ENCODE assay signal across 27 mouse cellular contexts in the genomic region with DNA sequence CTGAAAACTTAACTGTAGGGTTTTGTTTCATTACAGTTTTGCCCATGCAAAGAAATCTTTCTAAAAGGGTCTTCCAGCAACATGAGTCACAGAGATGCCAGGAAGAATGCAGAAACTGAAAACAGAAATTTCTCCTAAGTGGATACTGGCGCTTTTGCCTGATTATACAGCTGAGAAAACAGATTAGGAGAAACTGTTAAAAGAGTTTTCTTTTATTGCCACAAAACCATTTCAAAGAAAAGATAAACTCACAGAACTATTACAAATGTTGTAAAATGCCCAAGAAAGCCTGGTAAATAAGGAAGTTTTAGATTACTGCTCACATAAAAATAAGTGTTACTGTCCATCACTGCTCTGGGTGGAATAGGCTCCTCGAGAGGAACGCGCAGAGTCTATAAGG.
DNase-seq lines count a peak whose midpoint lies in the region; ATAC-seq and TF ChIP-seq lines count a peak whose summit lies in the region.
"Had no signal": no experiment of that assay in that cellular context is flagged by ENCODE, and none has a peak within 500 bp of the region (broad histone marks: within the 10 kb centered on the region; RNA-seq: fewer than 3 reads in every experiment).

No protein-coding gene starts in this region.

- no peaks in the 10 kb centered on the region for H3K4me1 ChIP-seq in heart, embryonic 13.5 days
- peaks cover 3 to 18% of the 10 kb centered on the region in 2 experiments; a peak in 2 of 4 replicates for H3K4me1 ChIP-seq in liver, embryonic 14.5 days (replicated peaks; ENCODE audit: control insufficient read depth in 2 of 2, insufficient read depth in 2 of 2, low read length in 1 of 2)
- H3K4me1 ChIP-seq in neural tube, embryonic 15.5 days: peaks cover 5% of the 10 kb centered on the region; the same call in 1 of the 2 replicates
- H3K4me1 ChIP-seq: embryonic facial prominence, embryonic 10.5 days; embryonic facial prominence, embryonic 15.5 days had no signal

- DNase-seq in heart, postnatal 14 days: no peak
- peak; percentile 19 for DNase-seq in c-Kit-positive CD71-positive TER-119-negative erythroid progenitor cells, embryonic 14.5 days (ENCODE audit: low read depth)
- no peak for DNase-seq in liver, embryonic 14.5 days (ENCODE audit: low read depth in 3 of 3, low spot score in 3 of 3)
- DNase-seq in thymus, postnatal 4 days: no peak
- DNase-seq: adrenal gland, postnatal 36 days; cerebellum, adult 2 months; cerebellum, postnatal 14 days; heart, adult 2 months; kidney, adult 8-10 months; layer of hippocampus, postnatal 36 days; left cerebral cortex, postnatal 4 days; lung, postnatal 14 days; spleen, adult 18-20 months; thymus, postnatal 14 days had no signal

- no peak for ATAC-seq in heart, embryonic 13.5 days (ENCODE audit: extremely low read depth, insufficient number of reproducible peaks, low FRiP score, low TSS enrichment)
- peak; percentile 45; the same call in 1 of the 2 replicates for ATAC-seq in liver, embryonic 14.5 days (ENCODE audit: insufficient read depth)
- no peak for ATAC-seq in neural tube, embryonic 15.5 days (ENCODE audit: low FRiP score)
- no peak for ATAC-seq in erythroid progenitor cell, adult 5-6 weeks (replicated peaks; ENCODE audit: low FRiP score, poor library complexity, severe bottlenecking)
- ATAC-seq: forebrain, embryonic 14.5 days; intestine, embryonic 16.5 days had no signal

- no peak for TF ChIP-seq EP300 in liver, embryonic 14.5 days (IDR thresholded peaks at IDR 0.05; ENCODE audit: low read depth)

- H3K4me2 ChIP-seq in heart, embryonic 13.5 days: peak overlapping the region; percentile 9; the same call in 1 of the 2 replicates
- H3K4me2 ChIP-seq in liver, embryonic 14.5 days (ENCODE audit: low read depth): peak overlapping the region; percentile 47
- H3K4me2 ChIP-seq in neural tube, embryonic 15.5 days: peak overlapping the region; percentile 7; the same call in 1 of the 2 replicates
- H3K4me2 ChIP-seq: embryonic facial prominence, embryonic 15.5 days; hindbrain, embryonic 13.5 days; lung, embryonic 14.5 days; midbrain, embryonic 12.5 days; neural tube, embryonic 13.5 days had no signal

- H3K9me3 ChIP-seq in heart, embryonic 13.5 days: no peaks in the 10 kb centered on the region
- no peaks in the 10 kb centered on the region for H3K9me3 ChIP-seq in liver, embryonic 14.5 days (ENCODE audit: control insufficient read depth, low read length)
- no peaks in the 10 kb centered on the region for H3K9me3 ChIP-seq in neural tube, embryonic 15.5 days (replicated peaks)
- H3K9me3 ChIP-seq: embryonic facial prominence, embryonic 10.5 days; embryonic facial prominence, embryonic 15.5 days; hindbrain, embryonic 13.5 days; midbrain, embryonic 12.5 days; neural tube, embryonic 13.5 days had no signal

- no peak overlapping the region for H3K4me3 ChIP-seq in heart, embryonic 13.5 days
- no peak overlapping the region for H3K4me3 ChIP-seq in liver, embryonic 14.5 days (ENCODE audit: insufficient read depth in 1 of 2, low read depth in 2 of 2, low read length in 2 of 2)
- no peak overlapping the region for H3K4me3 ChIP-seq in neural tube, embryonic 15.5 days (replicated peaks)
- H3K4me3 ChIP-seq: embryonic facial prominence, embryonic 10.5 days; embryonic facial prominence, embryonic 15.5 days; heart, adult 2 months; hindbrain, embryonic 13.5 days; midbrain, embryonic 12.5 days; myocyte; neural tube, embryonic 13.5 days had no signal

- H3K36me3 ChIP-seq in heart, embryonic 13.5 days: no peaks in the 10 kb centered on the region
- no peaks in the 10 kb centered on the region for H3K36me3 ChIP-seq in liver, embryonic 14.5 days (replicated peaks; ENCODE audit: control insufficient read depth, insufficient read depth, low read depth)
- no peaks in the 10 kb centered on the region for H3K36me3 ChIP-seq in neural tube, embryonic 15.5 days
- H3K36me3 ChIP-seq: embryonic facial prominence, embryonic 10.5 days; embryonic facial prominence, embryonic 15.5 days; hindbrain, embryonic 13.5 days; midbrain, embryonic 12.5 days; neural tube, embryonic 13.5 days had no signal

- no peaks in the 10 kb centered on the region for H3K27me3 ChIP-seq in heart, embryonic 13.5 days (replicated peaks)
- no peaks in the 10 kb centered on the region for H3K27me3 ChIP-seq in liver, embryonic 14.5 days (ENCODE audit: control insufficient read depth, insufficient read depth, low read length)
- H3K27me3 ChIP-seq in neural tube, embryonic 15.5 days (replicated peaks): no peaks in the 10 kb centered on the region
- H3K27me3 ChIP-seq: embryonic facial prominence, embryonic 15.5 days; hindbrain, embryonic 13.5 days; midbrain, embryonic 12.5 days; neural tube, embryonic 13.5 days had no signal

- H3K9ac ChIP-seq in heart, embryonic 13.5 days: no peak overlapping the region
- H3K9ac ChIP-seq in liver, embryonic 14.5 days (replicated peaks): no peak overlapping the region
- H3K9ac ChIP-seq in neural tube, embryonic 15.5 days (replicated peaks): no peak overlapping the region
- H3K9ac ChIP-seq: embryonic facial prominence, embryonic 15.5 days; hindbrain, embryonic 13.5 days; lung, embryonic 14.5 days; midbrain, embryonic 12.5 days; neural tube, embryonic 13.5 days had no signal

- no peak for TF ChIP-seq CTCF in liver, embryonic 14.5 days (IDR thresholded peaks at IDR 0.05; ENCODE audit: low read depth)

- WGBS in heart, embryonic 13.5 days: 72% methylated on average over 4 of the region's 4 CpGs
- 38% methylated on average over 4 of the region's 4 CpGs for WGBS in liver, embryonic 14.5 days (ENCODE audit: insufficient replicate concordance)
- 48% methylated on average over 4 of the region's 4 CpGs for WGBS in neural tube, embryonic 15.5 days

- H3K27ac ChIP-seq in heart, embryonic 13.5 days (replicated peaks): no peak overlapping the region
- H3K27ac ChIP-seq in liver, embryonic 14.5 days: no peak overlapping the region
- no peak overlapping the region for H3K27ac ChIP-seq in neural tube, embryonic 15.5 days (replicated peaks)
- H3K27ac ChIP-seq: embryonic facial prominence, embryonic 10.5 days; embryonic facial prominence, embryonic 15.5 days; heart, adult 2 months; hindbrain, embryonic 13.5 days; kidney, postnatal 0 days; midbrain, embryonic 12.5 days; neural tube, embryonic 13.5 days had no signal

- intact Hi-C loops in heart, postnatal 14 days (cut with DNase I): no loop called here
